Mouse (Mus musculus) MEL (cell line): Measurements from ENCODE around the gene Mtmr14. TPM values are rescaled to one million over a fixed set of nuclear protein-coding genes. Genes with fewer than 3 reads are reported as not detected.

Source experiments
- DNase-seq: peaks from one replicate; pipeline ENCODE4 v3.0.0; 2011; ENCODE audit warnings: low read depth, low spot score
- H3K27ac ChIP-seq: 2 replicates; pipeline ENCODE4 v1.5.1; 2012; ENCODE audit warnings: low read depth, mild to moderate bottlenecking, control low read depth, low read length, moderate library complexity; ENCODE audit not compliant: control insufficient read depth
- H3K27me3 ChIP-seq, 2 experiments: fragments of 150-350 bp in 1 of 2; sonication (generic) in 1 of 2; 2 replicates each; pipeline ENCODE4 v1.6.1; 2012; ENCODE audit warnings: low read length in 2 of 2, mild to moderate bottlenecking in 2 of 2, improper control_type of control experiment in 1 of 2, moderate library complexity in 1 of 2; ENCODE audit not compliant: insufficient read depth in 2 of 2, control insufficient read depth in 1 of 2
- H3K36me3 ChIP-seq, 2 experiments: 2 replicates each; pipeline ENCODE4 v1.6.1; 2012 to 2014; ENCODE audit warnings: low read length in 2 of 2, improper control_type of control experiment in 1 of 2, inconsistent platforms in 1 of 2, mild to moderate bottlenecking in 1 of 2; ENCODE audit not compliant: insufficient read depth in 2 of 2, control insufficient read depth in 1 of 2
- H3K4me1 ChIP-seq, 2 experiments: fragments of 150-350 bp in 1 of 2; sonication (generic) in 1 of 2; 2 replicates each; pipeline ENCODE4 v1.6.1; 2012; ENCODE audit warnings: low read length in 2 of 2, improper control_type of control experiment in 1 of 2, mild to moderate bottlenecking in 1 of 2; ENCODE audit not compliant: insufficient read depth in 2 of 2, control insufficient read depth in 1 of 2
- H3K4me3 ChIP-seq, 2 experiments: fragments of 150-350 bp in 1 of 2; sonication (generic) in 1 of 2; 2 replicates each; pipeline ENCODE4 v1.5.1; 2012; ENCODE audit warnings: low read depth in 2 of 2, low read length in 2 of 2, mild to moderate bottlenecking in 2 of 2, moderate library complexity in 2 of 2, control low read depth in 1 of 2, improper control_type of control experiment in 1 of 2; ENCODE audit not compliant: control insufficient read depth in 1 of 2, insufficient read depth in 1 of 2
- H3K79me2 ChIP-seq: 2 replicates; pipeline ENCODE4 v1.6.1; 2012; ENCODE audit warnings: mild to moderate bottlenecking, low read length, moderate library complexity; ENCODE audit not compliant: control insufficient read depth, poor library complexity, insufficient read depth
- H3K9ac ChIP-seq: 2 replicates; pipeline ENCODE4 v1.6.1; 2012; ENCODE audit warnings: low read depth, mild to moderate bottlenecking, control low read depth, low read length, moderate library complexity; ENCODE audit not compliant: control insufficient read depth, poor library complexity, severe bottlenecking
- H3K9me3 ChIP-seq: fragments of 150-350 bp; sonication (generic); replicated peaks from 2 replicates; pipeline ENCODE4 v1.6.1; 2012; ENCODE audit warnings: mild to moderate bottlenecking, low read length, improper control_type of control experiment, moderate library complexity; ENCODE audit not compliant: insufficient read depth
- BHLHE40 ChIP-seq: IDR thresholded peaks from 2 replicates; pipeline ENCODE4 v1.6.1; 2012; ENCODE audit warnings: low read depth, mild to moderate bottlenecking, inconsistent platforms, low read length, improper control_type of control experiment, borderline replicate concordance
- CHD1 ChIP-seq: IDR thresholded peaks from 2 replicates; pipeline ENCODE4 v1.6.1; 2012; ENCODE audit warnings: low read depth, mild to moderate bottlenecking, inconsistent platforms, low read length, improper control_type of control experiment
- CHD2 ChIP-seq: IDR thresholded peaks from 2 replicates; pipeline ENCODE4 v1.6.1; 2011; ENCODE audit warnings: low read length, improper control_type of control experiment
- CTCF ChIP-seq, 3 experiments: IDR thresholded peaks in 2 of 3; conservative IDR thresholded peaks in 1 of 3; 2 replicates each; pipeline ENCODE4 v1.5.1; 2011 to 2012; ENCODE audit warnings: low read length in 3 of 3, low read depth in 2 of 3, mild to moderate bottlenecking in 2 of 3, improper control_type of control experiment in 1 of 3, inconsistent platforms in 1 of 3, mixed read lengths in 1 of 3, moderate library complexity in 1 of 3; ENCODE audit not compliant: control insufficient read depth in 1 of 3, insufficient read depth in 1 of 3, poor library complexity in 1 of 3, severe bottlenecking in 1 of 3
- E2F4 ChIP-seq: IDR thresholded peaks from 2 replicates; pipeline ENCODE4 v1.6.1; 2011; ENCODE audit warnings: low read depth, low read length, improper control_type of control experiment, borderline replicate concordance
- ELF1 ChIP-seq: IDR thresholded peaks from 2 replicates; pipeline ENCODE4 v1.6.1; 2014; ENCODE audit warnings: low read depth, mild to moderate bottlenecking, inconsistent platforms, low read length, improper control_type of control experiment, moderate library complexity
- EP300 ChIP-seq, 2 experiments: IDR thresholded peaks; 2 replicates each; pipeline ENCODE4 v1.6.1; 2011; ENCODE audit warnings: improper control_type of control experiment in 2 of 2, low read length in 2 of 2, low read depth in 1 of 2, mild to moderate bottlenecking in 1 of 2
- ETS1 ChIP-seq: IDR thresholded peaks from 2 replicates; pipeline ENCODE4 v1.6.1; 2012; ENCODE audit warnings: low read depth, mild to moderate bottlenecking, inconsistent platforms, low read length, improper control_type of control experiment, moderate library complexity
- GABPA ChIP-seq: IDR thresholded peaks from 2 replicates; pipeline ENCODE4 v1.6.1; 2012; ENCODE audit warnings: low read depth, mild to moderate bottlenecking, inconsistent platforms, low read length, improper control_type of control experiment, moderate library complexity
- GATA1 ChIP-seq: IDR thresholded peaks from 2 replicates; pipeline ENCODE4 v1.6.1; 2011; ENCODE audit warnings: low read depth, low read length, improper control_type of control experiment
- HCFC1 ChIP-seq: IDR thresholded peaks from 2 replicates; pipeline ENCODE4 v1.6.1; 2012; ENCODE audit warnings: low read depth, mild to moderate bottlenecking, inconsistent platforms, low read length, improper control_type of control experiment, moderate library complexity
- JUND ChIP-seq: IDR thresholded peaks from 2 replicates; pipeline ENCODE4 v1.6.1; 2011; ENCODE audit warnings: low read depth, mild to moderate bottlenecking, improper control_type of control experiment, low read length
- KAT2A ChIP-seq: conservative IDR thresholded peaks from 2 replicates; pipeline ENCODE4 v1.6.1; 2012; ENCODE audit warnings: low read depth, low read length, improper control_type of control experiment, inconsistent platforms
- MAFK ChIP-seq: IDR thresholded peaks from 2 replicates; pipeline ENCODE4 v1.6.1; 2011; ENCODE audit warnings: low read depth, mild to moderate bottlenecking, low read length, improper control_type of control experiment, borderline replicate concordance
- MAX ChIP-seq: IDR thresholded peaks from 2 replicates; pipeline ENCODE4 v1.6.1; 2011; ENCODE audit warnings: low read length, improper control_type of control experiment
- MAZ ChIP-seq: IDR thresholded peaks from 2 replicates; pipeline ENCODE4 v1.6.1; 2012; ENCODE audit warnings: low read depth, mild to moderate bottlenecking, inconsistent platforms, low read length, improper control_type of control experiment
- MEF2A ChIP-seq: IDR thresholded peaks from 2 replicates; pipeline ENCODE4 v1.6.1; 2014; ENCODE audit warnings: low read depth, mild to moderate bottlenecking, inconsistent platforms, low read length, improper control_type of control experiment; ENCODE audit not compliant: poor library complexity, insufficient replicate concordance, severe bottlenecking; ENCODE audit errors: extremely low read depth
- MXI1 ChIP-seq: IDR thresholded peaks from 2 replicates; pipeline ENCODE4 v1.6.1; 2011; ENCODE audit warnings: mild to moderate bottlenecking, low read depth, low read length, improper control_type of control experiment
- MYB ChIP-seq: IDR thresholded peaks from 2 replicates; pipeline ENCODE4 v1.6.1; 2011; ENCODE audit warnings: mild to moderate bottlenecking, low read depth, low read length, improper control_type of control experiment
- MYC ChIP-seq: IDR thresholded peaks from 2 replicates; pipeline ENCODE4 v1.6.1; 2011; ENCODE audit warnings: low read depth, mild to moderate bottlenecking, low read length, improper control_type of control experiment, moderate library complexity
- NELFE ChIP-seq: IDR thresholded peaks from 2 replicates; pipeline ENCODE4 v1.6.1; 2011; ENCODE audit warnings: low read depth, low read length, improper control_type of control experiment
- POLR2AphosphoS2 ChIP-seq: IDR thresholded peaks from 2 replicates; pipeline ENCODE4 v1.6.1; 2011; ENCODE audit warnings: low read length, improper control_type of control experiment
- RAD21 ChIP-seq: IDR thresholded peaks from 2 replicates; pipeline ENCODE4 v1.6.1; 2011; ENCODE audit warnings: mild to moderate bottlenecking, low read depth, low read length, improper control_type of control experiment
- RCOR1 ChIP-seq: IDR thresholded peaks from 2 replicates; pipeline ENCODE4 v1.6.1; 2012; ENCODE audit warnings: low read depth, mild to moderate bottlenecking, inconsistent platforms, low read length, improper control_type of control experiment
- SIN3A ChIP-seq: IDR thresholded peaks from 2 replicates; pipeline ENCODE4 v1.6.1; 2012; ENCODE audit warnings: low read length, improper control_type of control experiment, inconsistent platforms
- SMC3 ChIP-seq: IDR thresholded peaks from 2 replicates; pipeline ENCODE4 v1.6.1; 2011; ENCODE audit warnings: low read depth, low read length, improper control_type of control experiment
- TBP ChIP-seq: IDR thresholded peaks from 2 replicates; pipeline ENCODE4 v1.8.0; 2011; ENCODE audit warnings: low read depth, low read length, improper control_type of control experiment
- TCF12 ChIP-seq: IDR thresholded peaks from 2 replicates; pipeline ENCODE4 v1.6.1; 2014; ENCODE audit warnings: low read depth, mild to moderate bottlenecking, inconsistent platforms, low read length, improper control_type of control experiment, moderate library complexity
- UBTF ChIP-seq: IDR thresholded peaks from 2 replicates; pipeline ENCODE4 v1.6.1; 2012; ENCODE audit warnings: low read depth, mild to moderate bottlenecking, inconsistent platforms, low read length, improper control_type of control experiment, moderate library complexity, borderline replicate concordance; ENCODE audit not compliant: insufficient read depth
- USF1 ChIP-seq: IDR thresholded peaks from 2 replicates; pipeline ENCODE4 v1.6.1; 2014; ENCODE audit warnings: low read depth, mild to moderate bottlenecking, inconsistent platforms, low read length, improper control_type of control experiment, moderate library complexity
- ZNF384 ChIP-seq: IDR thresholded peaks from 2 replicates; pipeline ENCODE4 v1.6.1; 2012; ENCODE audit warnings: low read depth, mild to moderate bottlenecking, inconsistent platforms, low read length, improper control_type of control experiment
- polyA plus RNA-seq, 2 experiments: library from polyadenylated mRNA; stranded (reverse) in 1 of 2; unstranded in 1 of 2; fragments of >175 nt in 1 of 2; fragments of >200 nt in 1 of 2; gene quantifications; 2 replicates each; pipeline versions ENCODE4 v1.2.1 to v1.2.4; 2012; ENCODE audit warnings: low replicate concordance in 2 of 2, low read depth in 1 of 2; ENCODE audit not compliant: insufficient read length in 2 of 2, insufficient read depth in 1 of 2, missing spikeins in 1 of 2
- total RNA-seq: library from RNA; depleted of rRNA; stranded (reverse); fragments of 300-350 nt; gene quantifications from 2 replicates; pipeline ENCODE4 v1.2.3, GENCODE M21; 2012

Gene Mtmr14
- total and polyA plus RNA-seq, 3 experiments = 11.4 to 24.5 TPM; not detected in 1

DNA sequence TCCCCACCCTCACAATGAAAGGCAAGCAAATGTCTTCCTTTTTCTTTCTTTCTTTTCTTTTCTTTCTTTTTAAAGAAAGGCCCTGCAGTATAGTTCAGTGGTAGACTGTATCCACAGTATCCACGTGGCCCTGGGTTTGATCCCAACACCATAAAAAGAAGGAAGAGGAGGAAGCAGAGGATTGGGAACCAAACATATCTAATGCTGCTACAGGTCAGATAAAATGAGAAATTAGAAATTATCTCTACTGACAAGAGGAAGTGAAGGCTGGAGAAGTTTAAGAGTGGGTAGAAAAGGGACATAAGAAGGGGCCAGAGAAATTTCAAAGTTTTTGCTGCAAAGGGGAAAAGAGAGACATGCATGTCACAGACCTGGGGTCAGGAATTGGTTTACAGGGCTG lies 48.7 kb downstream of the Mtmr14 start:
- H3K4me3 ChIP-seq = no peak overlapping the region
- H3K4me1 ChIP-seq = peaks cover 12 to 27% of the 10 kb centered on the region in 2 experiments
- DNase-seq = peak; percentile 54
- peaks cover 0 to 24% of the 10 kb centered on the region in 2 experiments; a peak in 2 of 4 replicates for H3K36me3 ChIP-seq
- no peaks in the 10 kb centered on the region for H3K79me2 ChIP-seq
- H3K9me3 ChIP-seq = no peaks in the 10 kb centered on the region
- H3K27ac ChIP-seq = peak overlapping the region; percentile 75
- H3K9ac ChIP-seq = peak overlapping the region; percentile 39
- H3K27me3 ChIP-seq = no peaks in the 10 kb centered on the region
- TF ChIP-seq MAX = peak; percentile 57; the same call in 1 of the 2 replicates
- no peak for TF ChIP-seq JUND
- TF ChIP-seq MAZ = no peak
- peak; percentile 77 for TF ChIP-seq MXI1
- TF ChIP-seq CHD1 = no peak
- peak; percentile 60; the same call in 1 of the 2 replicates for TF ChIP-seq ETS1
- peak; percentile 83 to 91 for TF ChIP-seq EP300 (IDR thresholded peaks at IDR 0.05; ENCODE audit: low read depth in 1 of 2, low read length in 2 of 2)
- no peak for TF ChIP-seq E2F4
- no peak for TF ChIP-seq ELF1
- TF ChIP-seq UBTF = 0 out of 2 replicates have a peak, but pooled peaks have one; percentile 24
- no peak for TF ChIP-seq CTCF (IDR thresholded peaks at IDR 0.05 in 2 of 3, conservative IDR thresholded peaks at IDR 0.05 in 1 of 3; ENCODE audit: control insufficient read depth in 1 of 3, insufficient read depth in 1 of 3, low read depth in 2 of 3, low read length in 3 of 3, poor library complexity in 1 of 3, severe bottlenecking in 1 of 3)
- no peak for TF ChIP-seq SMC3
- peak; percentile 86 for TF ChIP-seq MYC
- TF ChIP-seq TCF12 = peak; percentile 73
- peak; percentile 70; the same call in 1 of the 2 replicates for TF ChIP-seq SIN3A
- TF ChIP-seq RCOR1 = peak; percentile 61; the same call in 1 of the 2 replicates
- no peak for TF ChIP-seq POLR2AphosphoS2
- TF ChIP-seq KAT2A = no peak
- TF ChIP-seq HCFC1 = 0 out of 2 replicates have a peak, but pooled peaks have one; percentile 28
- peak; percentile 95 for TF ChIP-seq GATA1
- peak; percentile 54 for TF ChIP-seq USF1
- TF ChIP-seq ZNF384 = no peak

DNA sequence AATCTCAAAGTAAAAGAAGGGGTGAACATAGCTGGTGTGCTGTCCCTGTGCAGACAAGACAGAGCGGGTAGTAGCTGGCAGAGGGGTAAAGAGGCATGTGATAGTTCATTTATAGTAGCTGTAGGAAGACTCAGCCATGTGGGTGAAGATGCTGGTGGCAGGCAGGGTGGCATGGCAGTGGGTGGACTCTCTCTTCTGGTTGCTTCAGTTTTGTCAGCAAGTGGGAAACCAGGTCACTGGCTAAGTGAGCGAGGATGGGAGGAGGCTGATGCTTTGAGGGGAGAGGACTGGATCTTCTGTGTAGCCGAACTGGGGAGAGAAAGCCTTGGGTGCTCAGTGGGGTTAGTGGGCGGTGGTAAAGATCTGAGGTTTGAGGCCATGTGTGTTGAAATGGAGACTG lies 49.6 kb downstream of the Mtmr14 start:
- Histone ChIP-seq H3K79me2 (no peaks in the 10 kb centered on the region), H3K4me3 (no peak overlapping the region), H3K9me3 (no peaks in the 10 kb centered on the region), H3K36me3 (peaks cover 0 to 24% of the 10 kb centered on the region in 2 experiments; a peak in 2 of 4 replicates), H3K4me1 (peaks cover 12 to 27% of the 10 kb centered on the region in 2 experiments), H3K9ac (no peak overlapping the region), H3K27me3 (no peaks in the 10 kb centered on the region), H3K27ac (peak overlapping the region; percentile 15; the same call in 1 of the 2 replicates)
- TF ChIP-seq MAX (no peak), BHLHE40 (no peak), MAFK (no peak), NELFE (no peak), GABPA (no peak), TBP (no peak), ZNF384 (no peak), MYB (no peak), CHD1 (no peak), MEF2A (no peak), MYC (no peak), ELF1 (no peak), CHD2 (no peak), RAD21 (no peak)
- DNase-seq = no peak
